Mouse (Mus musculus) thymus, postnatal 25 days (tissue): ENCODE measurements around the gene Ywhaq.

ENCODE experiments used
- DNase-seq: peaks from one replicate; pipeline ENCODE4 v3.0.0; 2022

Gene Ywhaq

GRCm38 (mm10) chr12:21408789-21409367 is 8.6 kb downstream of the Ywhaq start:
- no peak for DNase-seq

- no peak for DNase-seq
Observed at GRCm38 (mm10) chr12:21402771-21403170, 14.7 kb downstream of the Ywhaq start.

DNA sequence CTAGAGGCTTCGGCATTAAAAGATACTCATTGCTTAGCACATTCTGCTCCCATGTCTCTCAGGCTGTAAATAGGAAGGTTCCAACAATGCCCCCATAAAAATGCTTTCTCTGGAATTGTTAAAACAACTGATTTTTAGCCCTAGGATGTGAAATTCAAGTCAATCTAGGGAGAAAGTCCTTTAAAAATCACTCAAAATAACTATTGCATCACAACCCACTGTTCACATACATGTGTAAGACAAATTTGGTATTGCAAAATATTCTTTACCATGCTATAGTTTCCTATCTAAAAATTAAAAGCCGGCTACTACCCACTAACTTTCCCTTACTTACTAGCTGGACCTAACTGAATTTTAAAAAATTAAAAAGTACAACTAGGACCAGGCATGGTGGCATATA is 31.2 kb downstream of the Ywhaq start:
- DNase-seq = no peak

DNA sequence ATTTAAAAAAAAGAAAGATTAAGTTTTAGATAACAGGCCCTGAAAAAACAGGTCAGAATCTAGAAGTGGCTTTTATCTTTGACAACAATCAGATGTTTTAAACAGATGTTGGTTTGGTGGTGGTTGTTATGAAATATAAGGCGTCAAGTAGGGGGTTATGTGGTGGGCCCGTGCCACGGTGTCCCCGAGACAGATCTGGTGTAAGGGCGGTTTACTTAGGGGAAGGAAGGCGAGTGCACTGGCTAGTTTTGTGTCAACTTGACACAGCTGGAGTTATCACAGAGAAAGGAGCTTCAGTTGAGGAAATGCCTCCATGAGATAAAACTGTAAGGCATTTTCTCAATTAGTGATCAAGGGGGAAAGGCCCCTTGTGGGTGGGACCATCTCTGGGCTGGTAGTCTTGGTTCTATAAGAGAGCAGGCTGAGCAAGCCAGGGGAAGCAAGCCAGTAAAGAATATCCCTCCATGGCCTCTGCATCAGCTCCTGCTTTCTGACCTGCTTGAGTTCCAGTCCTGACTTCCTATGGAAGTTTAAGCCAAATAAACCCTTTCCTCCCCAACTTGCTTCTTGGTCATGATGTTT is 38.6 kb downstream of the Ywhaq start:
- peak; percentile 28 for DNase-seq

GRCm38 (mm10) chr12:21375376-21376157 is 41.9 kb downstream of the Ywhaq start:
- DNase-seq = no peak

- no peak for DNase-seq
Observed at GRCm38 (mm10) chr12:21373820-21374475, 43.5 kb downstream of the Ywhaq start.

DNA sequence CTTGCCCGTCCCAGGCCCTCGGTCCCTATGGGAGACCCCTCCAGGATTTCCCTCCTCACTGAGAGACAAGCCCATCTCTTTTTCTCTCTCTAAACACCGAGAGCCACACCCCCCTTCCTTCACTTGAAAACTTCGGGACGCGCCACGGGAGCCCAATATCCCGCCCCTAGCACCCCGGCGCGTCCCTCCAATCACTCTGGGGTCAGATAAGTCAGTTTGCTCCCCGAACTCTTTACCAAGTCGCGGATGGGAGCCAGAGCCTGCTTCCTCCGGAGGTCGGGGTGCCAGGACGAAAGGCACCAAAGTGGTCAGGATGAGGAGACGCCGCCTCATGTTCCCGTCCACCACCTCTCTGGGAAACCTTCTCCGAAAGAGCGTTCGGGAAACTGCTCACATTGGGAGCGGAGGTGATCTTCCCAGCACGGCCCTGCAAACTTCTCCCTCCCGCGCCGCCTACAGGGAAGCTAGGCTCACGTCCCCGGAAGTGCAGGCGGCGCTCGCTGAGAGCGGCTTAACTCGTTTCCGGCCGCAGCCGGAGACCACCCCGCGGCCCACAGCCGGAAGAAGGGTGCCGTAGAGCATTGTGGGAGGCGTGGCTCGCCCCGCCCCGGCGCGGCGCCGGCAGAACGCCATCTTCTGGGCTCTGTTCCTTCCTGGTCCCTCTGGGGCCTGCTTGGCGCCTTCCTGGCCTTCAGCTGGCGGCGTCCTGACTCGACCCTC is 44.2 kb downstream of the Ywhaq start, which contains the start of gene Adam17:
Adam17 (minus strand) TSS at position 533 of the 720 bp plus-strand sequence.
- peak; percentile 96 for DNase-seq

- DNase-seq = no peak
Observed at GRCm38 (mm10) chr12:21370035-21370611, 47.3 kb downstream of the Ywhaq start.

- no peak for DNase-seq
Observed at GRCm38 (mm10) chr12:21369087-21369410, 48.4 kb downstream of the Ywhaq start.

DNA sequence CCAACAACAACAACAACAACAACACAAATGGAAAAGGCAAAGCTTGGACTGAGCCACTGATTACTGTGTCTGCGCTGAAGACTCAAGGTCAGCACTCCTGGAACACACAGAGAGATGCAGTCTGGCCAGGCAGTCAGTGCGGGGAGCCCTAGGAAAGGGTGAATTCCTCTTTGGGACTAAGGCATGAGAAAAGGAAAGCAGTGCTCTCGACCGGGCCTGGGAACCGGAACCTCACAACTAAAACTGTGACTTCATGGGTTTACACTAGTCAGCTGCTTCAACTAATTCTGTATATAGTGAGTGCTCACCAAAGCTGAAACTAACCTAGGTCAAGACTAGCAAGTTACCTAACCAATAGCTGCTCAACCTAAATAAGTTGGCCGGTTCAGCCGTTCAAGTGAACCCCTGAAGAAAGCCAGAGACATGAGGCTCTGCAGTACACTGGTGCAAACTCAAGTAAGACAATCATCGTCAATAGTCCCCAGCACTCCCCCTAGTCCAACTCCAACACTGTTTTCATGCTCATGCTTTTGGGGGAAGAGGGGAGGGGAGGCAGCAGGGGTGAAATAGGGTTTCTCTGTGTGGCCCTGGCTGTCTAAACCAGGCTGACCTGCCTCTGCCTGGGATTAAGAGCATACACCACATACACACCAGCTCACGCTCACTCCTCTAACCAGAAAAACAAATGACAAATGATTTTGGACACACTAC is 48.9 kb downstream of the Ywhaq start:
- DNase-seq = no peak

DNA sequence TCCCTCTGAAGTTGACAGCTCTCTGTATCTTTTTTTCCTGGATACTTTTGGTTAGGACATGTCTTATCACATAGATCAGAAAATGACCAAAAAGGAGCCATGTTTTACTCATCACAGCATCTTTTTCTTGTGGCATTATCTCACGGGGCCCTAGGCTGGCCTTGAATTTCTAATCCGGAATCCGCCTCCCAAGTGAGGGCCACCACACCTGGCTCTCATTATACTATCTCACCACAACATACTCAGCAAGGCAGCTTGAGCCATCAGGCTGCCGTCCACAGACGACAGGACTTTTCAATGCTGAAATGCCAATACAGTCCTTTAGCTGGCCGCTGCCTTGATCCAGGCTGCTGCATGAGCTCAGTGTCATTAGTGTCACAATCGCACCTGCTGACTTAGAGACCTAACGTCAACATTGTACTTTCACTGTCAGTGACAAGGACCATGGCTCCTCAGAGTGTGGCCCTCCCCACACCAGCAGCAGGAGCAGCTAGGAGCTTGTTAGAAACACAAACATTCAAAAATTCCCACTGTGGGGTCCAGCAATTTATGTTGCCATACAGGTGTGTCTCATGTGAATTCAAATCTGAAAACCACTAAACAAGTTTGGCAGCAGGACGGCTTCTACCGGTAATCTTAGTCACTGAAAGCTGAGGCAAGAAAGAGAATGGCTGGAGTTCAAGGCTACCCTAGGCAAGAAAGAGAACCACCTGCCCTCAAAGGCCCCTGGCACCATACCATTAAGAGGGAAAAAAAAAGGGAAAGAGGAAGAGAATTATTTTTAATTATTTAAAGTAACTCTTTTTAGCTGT is 52.6 kb downstream of the Ywhaq start:
- DNase-seq = no peak

DNA sequence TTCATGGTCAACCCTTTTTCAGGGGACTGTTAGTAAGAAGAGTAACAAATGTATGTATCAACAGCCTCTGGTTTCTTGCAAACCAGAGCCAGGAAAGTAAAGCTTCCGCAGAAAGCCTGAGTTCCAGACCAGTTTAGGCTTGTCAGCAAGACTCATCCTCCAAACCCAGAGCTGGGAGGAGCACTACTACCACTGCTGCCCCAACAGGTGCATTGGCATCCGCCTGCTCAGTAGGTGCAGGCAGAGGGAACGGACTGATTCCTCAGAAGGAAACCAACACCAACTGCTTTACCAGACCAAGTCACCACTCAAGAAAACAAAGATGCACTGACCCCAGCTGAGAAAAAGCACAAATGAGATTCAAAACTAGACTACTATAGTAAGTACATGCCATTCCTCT is 54.2 kb downstream of the Ywhaq start:
- no peak for DNase-seq

DNA sequence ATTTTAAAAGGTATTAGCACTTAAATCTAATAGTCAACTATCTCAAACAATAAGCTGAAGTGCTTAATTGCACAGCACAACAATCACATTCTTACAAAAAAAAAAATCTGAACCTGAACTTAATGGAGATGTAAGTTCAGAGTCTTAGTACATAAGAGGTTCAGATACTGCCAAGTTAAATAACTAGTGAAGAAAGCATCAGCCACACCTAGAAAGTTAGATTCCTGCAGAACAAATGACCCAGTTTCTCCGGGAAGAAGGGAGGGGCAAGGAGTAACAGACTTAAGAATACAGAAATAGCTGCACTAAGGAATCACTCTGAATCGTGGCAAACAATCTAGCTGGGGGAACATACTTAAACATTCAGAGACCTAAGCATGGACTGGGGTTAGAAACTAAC is 54.8 kb downstream of the Ywhaq start:
- DNase-seq = no peak

DNA sequence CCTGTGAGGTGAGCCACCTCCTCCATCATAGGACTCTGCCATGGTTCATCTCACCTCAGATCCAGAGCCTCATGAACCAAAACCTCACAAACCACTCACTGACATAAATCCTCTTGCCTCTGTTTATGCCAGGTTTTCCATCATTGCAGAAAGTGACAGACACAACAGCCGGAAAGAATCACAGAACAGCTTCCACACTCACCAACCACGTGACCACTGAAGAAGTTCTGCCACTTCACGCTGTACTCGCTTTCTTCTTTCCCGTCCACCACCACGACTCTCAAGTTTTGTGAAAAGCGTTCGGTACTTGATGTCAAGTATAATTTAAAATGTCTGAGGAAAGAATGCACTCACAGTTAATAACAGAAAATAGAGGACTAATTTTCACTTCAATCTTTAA is 63.8 kb downstream of the Ywhaq start:
- no peak for DNase-seq

DNA sequence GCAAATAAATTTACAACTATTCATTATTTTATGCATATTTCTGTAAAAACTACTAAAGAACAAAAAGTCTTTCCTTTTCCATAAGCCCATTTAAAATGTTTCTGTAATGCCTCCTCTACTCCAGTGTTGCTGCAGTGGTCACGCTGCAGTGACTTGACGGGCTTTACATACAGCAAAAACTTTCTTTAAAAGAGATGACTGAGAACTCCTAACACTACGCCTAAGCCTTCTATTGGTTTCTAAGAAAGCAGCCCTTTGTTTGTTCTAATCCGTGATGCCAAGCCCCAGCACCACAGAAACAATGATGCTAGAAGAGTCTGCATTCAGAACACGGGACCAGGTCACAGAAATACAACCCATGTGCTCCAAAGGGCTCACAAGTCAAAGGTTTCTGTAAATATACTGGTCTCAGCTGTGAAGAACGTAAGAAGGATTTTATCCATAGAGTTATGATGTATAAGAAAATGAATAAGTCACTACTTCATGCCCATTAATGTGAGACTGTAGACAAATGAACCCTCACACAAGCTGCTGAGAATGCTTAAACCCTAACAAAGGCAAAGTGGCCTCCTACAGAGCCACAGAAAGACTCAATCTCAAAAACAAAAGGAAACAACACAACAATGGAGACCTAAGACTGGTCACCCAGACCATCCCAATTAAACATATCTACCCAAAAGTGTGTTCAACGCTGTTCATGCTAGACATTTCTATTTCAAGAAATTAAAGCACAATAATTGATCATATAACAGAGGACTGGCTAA is 67.1 kb downstream of the Ywhaq start:
- no peak for DNase-seq

DNA sequence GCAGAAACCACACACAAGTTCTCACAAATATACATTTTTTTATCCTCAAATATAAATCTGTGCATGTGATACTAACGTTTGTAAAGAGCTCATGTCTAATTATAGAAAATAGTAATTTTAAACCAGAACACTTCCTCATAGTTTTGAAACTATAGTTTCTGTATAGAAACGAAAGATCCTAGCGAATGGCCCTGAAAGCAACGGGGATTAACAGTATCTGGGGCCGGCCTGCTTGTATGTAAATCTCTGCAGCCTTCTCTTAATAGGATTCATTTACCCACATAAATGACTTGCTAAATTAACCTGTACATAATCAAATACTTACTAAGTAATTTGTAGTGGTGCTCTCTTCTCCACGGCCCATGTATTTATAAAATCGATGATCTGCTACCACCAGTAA is 70.5 kb downstream of the Ywhaq start:
- no peak for DNase-seq

- no peak for DNase-seq
Observed at GRCm38 (mm10) chr12:21340674-21341073, 76.8 kb downstream of the Ywhaq start.
